Mouse (Mus musculus): ENCODE measurements at regions not wholly inside any gene's neighbourhood (a gene's known extent, or its start where the extent isn't known, plus 50 kb on each side); places are given as distances from the start of the nearest gene placed in this dataset.

GRCm38 (mm10) chr6:70457279-70457678 lies 334.8 kb downstream of the Rpia start:
- TF ChIP-seq MAFK (IDR thresholded peaks at IDR 0.05; ENCODE audit: insufficient read depth, low read depth, low read length) (no peak), ZNF384 (IDR thresholded peaks at IDR 0.05; ENCODE audit: low read depth, low read length) (no peak), HCFC1 (IDR thresholded peaks at IDR 0.05; ENCODE audit: borderline replicate concordance, insufficient read depth, low read length) (no peak), ZC3H11A (IDR thresholded peaks at IDR 0.05; ENCODE audit: borderline replicate concordance, low read depth, low read length) (no peak)
